Mouse (Mus musculus): Measurements from ENCODE around the gene Mrpl39. TPM values are rescaled to one million over a fixed set of nuclear protein-coding genes. Genes with fewer than 3 reads are reported as not detected.

Gene Mrpl39
- polyA plus RNA-seq, 1 experiment: 53.2 TPM

DNA sequence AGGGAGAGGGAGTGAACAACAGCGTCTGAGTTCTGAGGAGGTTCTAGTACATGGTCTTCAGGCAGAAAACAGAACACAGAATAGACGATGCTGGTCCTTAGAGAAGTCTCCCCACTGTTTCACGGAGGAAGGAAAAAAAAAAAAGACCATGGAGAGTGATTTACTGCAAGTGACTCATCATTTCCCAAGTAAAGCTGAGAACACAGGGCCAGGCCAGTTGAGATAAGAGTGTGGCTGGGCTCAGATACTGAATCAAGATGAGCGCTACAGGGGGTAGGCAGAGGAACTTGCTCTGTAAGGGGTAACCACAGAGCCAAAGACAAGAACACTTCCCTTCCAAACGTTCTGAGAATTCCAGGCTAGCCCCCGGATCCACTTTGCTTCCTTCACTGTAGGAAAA is 36.8 kb downstream of the Mrpl39 start:
- no peak for TF ChIP-seq POLR2A (IDR thresholded peaks at IDR 0.05; ENCODE audit: insufficient read depth, low read length)
- no peak for TF ChIP-seq EP300 (IDR thresholded peaks at IDR 0.05; ENCODE audit: insufficient read depth, low read depth, low read length)
- TF ChIP-seq CTCF (IDR thresholded peaks at IDR 0.05; ENCODE audit: low read depth, low read length): no peak
- no peak overlapping the region for H3K4me3 ChIP-seq (ENCODE audit: low read depth, low read length)

DNA sequence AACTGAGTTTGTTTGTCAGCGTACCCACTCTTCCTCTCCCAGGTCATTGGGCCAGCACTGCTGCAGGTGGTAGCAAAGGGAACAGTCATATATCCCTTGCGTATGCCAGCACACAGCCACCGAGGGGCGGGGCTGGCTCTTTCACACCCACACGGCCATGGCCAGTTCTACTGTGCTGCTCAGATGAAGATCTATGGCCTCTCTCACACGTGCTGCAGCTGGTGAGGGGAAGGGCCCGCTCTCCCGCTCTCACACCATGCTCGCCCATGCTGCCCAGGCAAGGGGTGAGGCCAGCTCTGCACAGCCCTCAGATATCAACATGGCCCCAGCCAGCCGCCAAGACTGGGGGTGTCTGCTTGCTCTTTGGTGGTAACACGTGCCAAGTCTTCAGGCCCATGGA is 39.4 kb downstream of the Mrpl39 start:
- Histone ChIP-seq H3K9me3 (replicated peaks; ENCODE audit: control insufficient read depth, insufficient read depth, low read length, poor library complexity, severe bottlenecking) (no peaks in the 10 kb centered on the region), H3K36me3 (ENCODE audit: control insufficient read depth, insufficient read depth, low read length, poor library complexity, severe bottlenecking) (no peaks in the 10 kb centered on the region), H3K4me3 (ENCODE audit: low read depth, low read length) (no peak overlapping the region), H3K27ac (ENCODE audit: insufficient read depth, low read length) (no peak overlapping the region), H3K9ac (ENCODE audit: low read depth, poor library complexity, severe bottlenecking) (no peak overlapping the region), H3K27me3 (ENCODE audit: control insufficient read depth, insufficient read depth, low read length, poor library complexity, severe bottlenecking) (no peaks in the 10 kb centered on the region), H3K4me1 (ENCODE audit: control insufficient read depth, insufficient read depth, low read length) (no peaks in the 10 kb centered on the region)
- no peak for TF ChIP-seq EP300 (IDR thresholded peaks at IDR 0.05; ENCODE audit: insufficient read depth, low read depth, low read length)

More for the DNA sequence above, 36.8 kb downstream of the Mrpl39 start:
- Histone ChIP-seq H3K9me3 (replicated peaks; ENCODE audit: control insufficient read depth, insufficient read depth, low read length, poor library complexity, severe bottlenecking) (no peaks in the 10 kb centered on the region), H3K27me3 (ENCODE audit: control insufficient read depth, insufficient read depth, low read length, poor library complexity, severe bottlenecking) (peaks cover 4% of the 10 kb centered on the region), H3K27ac (ENCODE audit: insufficient read depth, low read length) (no peak overlapping the region), H3K9ac (ENCODE audit: low read depth, poor library complexity, severe bottlenecking) (no peak overlapping the region), H3K36me3 (ENCODE audit: control insufficient read depth, insufficient read depth, low read length, poor library complexity, severe bottlenecking) (no peaks in the 10 kb centered on the region), H3K4me1 (ENCODE audit: control insufficient read depth, insufficient read depth, low read length) (no peaks in the 10 kb centered on the region)

- no peak for TF ChIP-seq POLR2A (IDR thresholded peaks at IDR 0.05; ENCODE audit: insufficient read depth, low read length)
- no peak for TF ChIP-seq CTCF (IDR thresholded peaks at IDR 0.05; ENCODE audit: low read depth, low read length)
- TF ChIP-seq EP300 (IDR thresholded peaks at IDR 0.05; ENCODE audit: insufficient read depth, low read depth, low read length): no peak
- Histone ChIP-seq H3K36me3 (ENCODE audit: control insufficient read depth, insufficient read depth, low read length, poor library complexity, severe bottlenecking) (no peaks in the 10 kb centered on the region), H3K27me3 (ENCODE audit: control insufficient read depth, insufficient read depth, low read length, poor library complexity, severe bottlenecking) (no peaks in the 10 kb centered on the region), H3K4me1 (ENCODE audit: control insufficient read depth, insufficient read depth, low read length) (no peaks in the 10 kb centered on the region), H3K9ac (ENCODE audit: low read depth, poor library complexity, severe bottlenecking) (no peak overlapping the region), H3K27ac (ENCODE audit: insufficient read depth, low read length) (no peak overlapping the region), H3K9me3 (replicated peaks; ENCODE audit: control insufficient read depth, insufficient read depth, low read length, poor library complexity, severe bottlenecking) (no peaks in the 10 kb centered on the region; the same call in 1 of the 2 replicates), H3K4me3 (ENCODE audit: low read depth, low read length) (no peak overlapping the region)
These were observed 53.6 kb downstream of the Mrpl39 start for GRCm38 (mm10) chr16:84681991-84682390.

- Histone ChIP-seq H3K9me3 (replicated peaks; ENCODE audit: control insufficient read depth, insufficient read depth, low read length, poor library complexity, severe bottlenecking) (no peaks in the 10 kb centered on the region; the same call in 1 of the 2 replicates), H3K27me3 (ENCODE audit: control insufficient read depth, insufficient read depth, low read length, poor library complexity, severe bottlenecking) (no peaks in the 10 kb centered on the region), H3K27ac (ENCODE audit: insufficient read depth, low read length) (no peak overlapping the region), H3K36me3 (ENCODE audit: control insufficient read depth, insufficient read depth, low read length, poor library complexity, severe bottlenecking) (no peaks in the 10 kb centered on the region), H3K4me3 (ENCODE audit: low read depth, low read length) (no peak overlapping the region), H3K9ac (ENCODE audit: low read depth, poor library complexity, severe bottlenecking) (no peak overlapping the region), H3K4me1 (ENCODE audit: control insufficient read depth, insufficient read depth, low read length) (no peaks in the 10 kb centered on the region)
- no peak for TF ChIP-seq CTCF (IDR thresholded peaks at IDR 0.05; ENCODE audit: low read depth, low read length)
- TF ChIP-seq EP300 (IDR thresholded peaks at IDR 0.05; ENCODE audit: insufficient read depth, low read depth, low read length): no peak
- TF ChIP-seq POLR2A (IDR thresholded peaks at IDR 0.05; ENCODE audit: insufficient read depth, low read length): no peak
These were observed 54.8 kb downstream of the Mrpl39 start for GRCm38 (mm10) chr16:84680760-84681159.

DNA sequence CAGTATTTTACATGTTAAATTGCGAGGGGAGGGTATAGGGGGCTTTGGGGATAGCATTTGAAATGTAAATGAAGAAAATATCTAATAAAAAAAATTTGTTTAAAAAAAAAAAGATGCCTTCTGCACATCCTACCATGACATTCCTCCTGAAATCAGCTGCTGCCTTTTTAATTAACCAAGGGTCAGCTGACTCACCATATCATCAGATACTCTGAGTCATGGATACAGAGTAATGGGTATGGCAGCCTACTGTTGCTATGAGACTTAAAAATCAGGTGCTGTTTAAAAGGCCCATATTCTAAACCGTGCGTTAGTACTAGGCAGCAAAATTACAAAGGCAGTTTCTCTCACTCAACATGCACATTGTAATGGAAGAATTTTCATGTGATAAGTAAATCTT is 58.2 kb downstream of the Mrpl39 start:
- Histone ChIP-seq H3K36me3 (ENCODE audit: control insufficient read depth, insufficient read depth, low read length, poor library complexity, severe bottlenecking) (no peaks in the 10 kb centered on the region), H3K4me1 (ENCODE audit: control insufficient read depth, insufficient read depth, low read length) (no peaks in the 10 kb centered on the region), H3K9me3 (replicated peaks; ENCODE audit: control insufficient read depth, insufficient read depth, low read length, poor library complexity, severe bottlenecking) (no peaks in the 10 kb centered on the region; the same call in 1 of the 2 replicates), H3K27ac (ENCODE audit: insufficient read depth, low read length) (no peak overlapping the region), H3K9ac (ENCODE audit: low read depth, poor library complexity, severe bottlenecking) (no peak overlapping the region), H3K27me3 (ENCODE audit: control insufficient read depth, insufficient read depth, low read length, poor library complexity, severe bottlenecking) (no peaks in the 10 kb centered on the region), H3K4me3 (ENCODE audit: low read depth, low read length) (no peak overlapping the region)
- no peak for TF ChIP-seq POLR2A (IDR thresholded peaks at IDR 0.05; ENCODE audit: insufficient read depth, low read length)
- no peak for TF ChIP-seq EP300 (IDR thresholded peaks at IDR 0.05; ENCODE audit: insufficient read depth, low read depth, low read length)
- TF ChIP-seq CTCF (IDR thresholded peaks at IDR 0.05; ENCODE audit: low read depth, low read length): no peak

Other genes with a start within 250 kb of the Mrpl39 start
- not detected in 2 replicates for gene A730009L09Rik, start 220.6 kb downstream of the Mrpl39 start, polyA plus RNA-seq (2011; ENCODE audit: insufficient read depth, insufficient read length, low read depth, missing spikeins)
- 43.5 and 52.7 TPM in 2 replicates for gene Jam2, start 38.4 kb upstream of the Mrpl39 start, polyA plus RNA-seq (2011; ENCODE audit: insufficient read depth, insufficient read length, low read depth, missing spikeins)
- 116 and 127 TPM in 2 replicates for gene Gabpa, start 99.2 kb upstream of the Mrpl39 start, polyA plus RNA-seq (2011; ENCODE audit: insufficient read depth, insufficient read length, low read depth, missing spikeins)
- gene Atp5j, start 99.9 kb upstream of the Mrpl39 start, polyA plus RNA-seq (2011; ENCODE audit: insufficient read depth, insufficient read length, low read depth, missing spikeins): 402 and 421 TPM in 2 replicates